Comparison of ENCODE assay signal across 10 mouse cellular contexts in the genomic region with DNA sequence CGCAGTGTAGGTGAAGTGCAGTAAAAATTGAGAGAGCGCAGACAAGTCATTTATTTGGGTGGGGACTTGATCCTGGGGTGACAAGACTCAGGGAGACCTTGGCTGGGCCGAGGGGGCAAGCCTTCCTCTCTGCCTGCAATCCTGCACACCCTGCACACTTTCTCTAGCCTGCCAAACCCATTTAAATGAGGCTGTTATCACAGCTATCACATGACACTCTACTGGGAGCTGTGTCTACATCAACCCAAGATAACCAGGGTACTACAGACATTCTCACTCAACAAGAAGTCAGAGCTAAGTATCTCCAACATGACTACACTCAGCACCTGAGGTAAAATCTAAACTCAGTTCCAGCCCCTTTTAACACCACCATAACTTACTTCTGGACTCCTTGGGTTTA. TPM values are rescaled to one million over a fixed set of nuclear protein-coding genes. Genes with fewer than 3 reads are reported as not detected.
DNase-seq lines count a peak whose midpoint lies in the region; ATAC-seq and TF ChIP-seq lines count a peak whose summit lies in the region.
"Had no signal": no experiment of that assay in that cellular context is flagged by ENCODE, and none has a peak within 500 bp of the region (broad histone marks: within the 10 kb centered on the region; RNA-seq: fewer than 3 reads in every experiment).

No protein-coding gene starts in this region.

- TF ChIP-seq CTCF in left cerebral cortex, adult 2 months (IDR thresholded peaks at IDR 0.05): no peak

- H3K36me3 ChIP-seq in macrophage (ENCODE audit: inconsistent target): peaks cover 30% of the 10 kb centered on the region

- DNase-seq in left cerebral cortex, adult 2 months (ENCODE audit: extremely low spot score in 1 of 2, low spot score in 2 of 2): no peak
- no peak for DNase-seq in left cerebral cortex, postnatal 4 days
- peak; percentile 19 for DNase-seq in R1 (ENCODE audit: low read depth, low spot score)
- no peak for DNase-seq in gastrocnemius, postnatal 14 days
- no peak for DNase-seq in urinary bladder, postnatal 4 days (ENCODE audit: low spot score in 2 of 2)
- DNase-seq: right cerebral cortex, adult 18-20 months had no signal

- H3K27ac ChIP-seq in left cerebral cortex, adult 2 months: peak overlapping the region; percentile 5; the same call in 1 of the 2 replicates
- peak overlapping the region; percentile 39 for H3K27ac ChIP-seq in macrophage
- H3K27ac ChIP-seq: hindbrain, embryonic 15.5 days had no signal

- WGBS in macrophage (ENCODE audit: missing documents): 62% methylated on average over 3 of the region's 3 CpGs

- intact Hi-C loops in left cerebral cortex, adult 2 months (cut with DNase I): loop anchor here (10.0 kb wide), 1 partner anchor 884 kb away; no protein-coding TSS in a partner anchor
- intact Hi-C loops in left cerebral cortex, postnatal 4 days (cut with DNase I): loop anchor here (10.0 kb wide), 1 partner anchor 574 kb away; no protein-coding TSS in a partner anchor
- intact Hi-C loops in gastrocnemius, postnatal 14 days (cut with DNase I; ENCODE audit: low total_unique reads): no loop called here

- ATAC-seq in erythroid progenitor cell, adult 5-6 weeks (replicated peaks; ENCODE audit: low FRiP score, poor library complexity, severe bottlenecking): peak; percentile 58
- ATAC-seq: Patski had no signal

- H3K4me3 ChIP-seq in left cerebral cortex, adult 2 months: no peak overlapping the region
- no peak overlapping the region for H3K4me3 ChIP-seq in macrophage (ENCODE audit: inconsistent target)
- H3K4me3 ChIP-seq: hindbrain, embryonic 15.5 days had no signal

- peaks cover 100% of the 10 kb centered on the region for H3K79me2 ChIP-seq in macrophage (ENCODE audit: inconsistent target)

RNA-seq across cellular contexts. Expression of a gene that starts 7.1 kb away (rescaled TPM):
- 100 to 1,000 TPM; 136 to 159 TPM for total RNA-seq in left cerebral cortex, adult 2 months (2021)
- 100 to 1,000 TPM; 188 to 214 TPM for total RNA-seq in left cerebral cortex, postnatal 4 days (2021)
- 119 and 126 TPM in 2 replicates for total RNA-seq in erythroid progenitor cell, adult 5-6 weeks (2015; ENCODE audit: low replicate concordance)
- total RNA-seq in erythroid progenitor cell, adult 5-6 weeks (2017; ENCODE audit: low replicate concordance): 173 and 241 TPM in 2 replicates
- total RNA-seq in macrophage (2018; cell fraction: chromatin; rRNA removed): 1,000 to 10,000 TPM in 1 of 26 experiments, 100 to 1,000 TPM in 25; 208 to 1,027 (median 312) TPM
- total RNA-seq in macrophage (2018; cell fraction: cytosol; rRNA removed): 100 to 1,000 TPM in 7 of 26 experiments, 10 to 100 TPM in 19; 69.6 to 234 (median 91.1) TPM
- 100 to 1,000 TPM; 134 to 744 (median 260) TPM for total RNA-seq in macrophage (2018; cell fraction: nucleus; rRNA removed)
- polyA plus RNA-seq in macrophage (2018): 37.8 to 47.3 TPM (median 46.9 TPM) in 3 replicates
- total RNA-seq in gastrocnemius, postnatal 14 days (2021): 10 to 100 TPM; 26.3 to 38.8 TPM
